Mouse (Mus musculus): Measurements from ENCODE around the gene Scamp5. TPM values are rescaled to one million over a fixed set of nuclear protein-coding genes. Genes with fewer than 3 reads are reported as not detected.
"Not testable (repeated sequence)": the region's sequence is repeated elsewhere in the genome, so short reads cannot be mapped to it uniquely, and the experiment has no call there.

Gene Scamp5
- polyA plus RNA-seq, 1 experiment from 2014 or later, result 52.2 TPM

DNA sequence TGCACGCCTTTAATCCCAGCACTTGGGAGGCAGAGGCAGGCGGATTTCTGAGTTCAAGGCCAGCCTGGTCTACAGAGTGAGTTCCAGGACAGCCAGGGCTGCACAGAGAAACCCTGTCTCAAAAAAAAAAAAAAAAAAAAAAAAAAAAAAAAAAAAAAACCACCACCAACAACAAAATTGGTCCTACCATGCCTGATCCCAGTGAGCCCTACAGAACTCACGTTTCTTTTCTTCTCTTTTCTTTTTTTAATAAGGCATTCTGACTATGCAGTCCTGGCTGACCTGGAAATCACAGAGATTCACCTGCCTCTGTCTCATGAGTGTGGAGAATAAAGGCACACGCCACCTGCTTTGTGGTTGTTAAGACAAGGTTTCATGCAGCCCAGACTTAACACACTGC, 40.7 kb downstream of the Scamp5 start:
- WGBS, result 93% methylated on average over 4 of the region's 4 CpGs

DNA sequence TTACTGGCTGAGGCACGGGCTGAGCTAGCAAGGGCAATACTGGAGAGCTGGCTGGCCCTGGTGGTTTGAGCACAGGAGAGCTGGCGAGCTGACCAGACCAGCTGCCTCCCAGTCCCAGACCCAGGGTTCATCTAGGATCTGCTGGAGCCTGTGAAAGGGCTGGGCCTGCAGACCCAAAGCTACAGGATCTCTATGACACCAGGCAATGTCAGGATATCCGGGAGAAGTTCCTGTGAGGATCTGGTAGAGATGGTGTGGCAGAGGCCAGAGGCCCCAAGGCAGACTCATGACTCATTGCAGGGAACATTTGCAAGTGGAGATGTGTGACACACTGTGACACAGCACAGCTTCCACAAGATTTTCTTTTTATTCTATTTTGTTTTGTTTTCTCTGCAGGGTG, 42.7 kb downstream of the Scamp5 start:
- Histone ChIP-seq H3K4me1 (peaks cover 8% of the 10 kb centered on the region; the same call in 1 of the 2 replicates), H3K27ac (no peak overlapping the region), H3K4me2 (no peak overlapping the region), H3K4me3 (no peak overlapping the region), H3K27me3 (no peaks in the 10 kb centered on the region), H3K9me3 (replicated peaks) (no peaks in the 10 kb centered on the region), H3K36me3 (ENCODE audit: poor library complexity, severe bottlenecking) (peaks cover 8% of the 10 kb centered on the region; the same call in 1 of the 2 replicates), H3K9ac (no peak overlapping the region)
- no peak for ATAC-seq
- 87% methylated on average over 3 of the region's 3 CpGs for WGBS

More for the DNA sequence above, 40.7 kb downstream of the Scamp5 start:
- ATAC-seq; H3K4me1 ChIP-seq; H3K4me3 ChIP-seq; H3K36me3 ChIP-seq (ENCODE audit: poor library complexity, severe bottlenecking); H3K27me3 ChIP-seq; H3K4me2 ChIP-seq; H3K9ac ChIP-seq; H3K27ac ChIP-seq; H3K9me3 ChIP-seq (replicated peaks): not testable (repeated sequence)

DNA sequence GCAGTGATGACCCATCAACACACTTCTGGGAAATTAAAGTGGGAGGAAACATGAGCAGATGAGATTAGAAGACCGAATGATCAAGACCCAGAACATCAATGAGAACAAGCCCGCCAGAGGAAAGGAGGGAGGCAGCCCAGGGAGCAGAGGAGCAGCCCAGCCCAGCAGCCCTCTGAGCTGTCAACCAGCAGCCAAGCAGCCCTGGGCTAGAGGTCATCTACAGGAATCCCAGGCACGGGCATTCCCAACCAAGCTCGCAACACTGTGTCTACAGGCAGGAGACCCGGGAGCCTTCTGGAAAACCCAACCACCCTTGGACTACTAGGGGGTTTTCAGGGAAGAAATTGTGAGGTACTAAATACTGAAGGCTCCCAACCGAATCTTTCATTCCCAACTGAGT, 43.8 kb downstream of the Scamp5 start:
- no peaks in the 10 kb centered on the region for H3K27me3 ChIP-seq
- ATAC-seq, result no peak
- H3K36me3 ChIP-seq (ENCODE audit: poor library complexity, severe bottlenecking), result peaks cover 8% of the 10 kb centered on the region; the same call in 1 of the 2 replicates
- no peak overlapping the region for H3K27ac ChIP-seq
- WGBS, result 79% methylated on average over 6 of the region's 6 CpGs
- no peak overlapping the region for H3K4me3 ChIP-seq
- no peak overlapping the region for H3K4me2 ChIP-seq
- H3K4me1 ChIP-seq, result peaks cover 8% of the 10 kb centered on the region; the same call in 1 of the 2 replicates
- H3K9ac ChIP-seq, result no peak overlapping the region
- no peaks in the 10 kb centered on the region for H3K9me3 ChIP-seq (replicated peaks)

DNA sequence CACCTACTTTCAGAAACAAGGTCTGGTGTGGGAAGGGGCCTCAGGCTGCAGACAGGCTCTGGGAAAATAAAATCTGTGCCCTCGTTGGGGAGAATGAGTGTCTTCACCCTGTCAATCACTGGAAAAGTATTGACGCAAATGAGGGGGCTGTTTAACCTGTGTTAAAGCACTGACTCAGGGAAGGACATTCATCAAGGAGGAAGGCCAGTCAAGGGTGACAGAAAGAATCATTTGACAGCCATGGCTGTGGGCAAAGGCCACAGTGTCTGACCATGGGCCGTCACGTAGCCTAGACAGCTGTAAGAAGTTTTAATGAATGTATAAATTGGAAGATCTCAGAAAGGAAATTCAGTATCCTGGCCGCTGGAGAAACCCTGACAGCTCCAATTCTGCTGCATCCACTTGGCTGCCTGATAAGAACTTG, 46.2 kb downstream of the Scamp5 start:
- H3K4me2 ChIP-seq, result no peak overlapping the region
- H3K36me3 ChIP-seq (ENCODE audit: poor library complexity, severe bottlenecking), result peaks cover 11% of the 10 kb centered on the region
- no peaks in the 10 kb centered on the region for H3K9me3 ChIP-seq (replicated peaks)
- ATAC-seq, result no peak
- H3K4me3 ChIP-seq, result no peak overlapping the region
- no peak overlapping the region for H3K27ac ChIP-seq
- no peaks in the 10 kb centered on the region for H3K27me3 ChIP-seq
- 77% methylated on average over 5 of the region's 5 CpGs for WGBS
- peaks cover 8% of the 10 kb centered on the region; the same call in 1 of the 2 replicates for H3K4me1 ChIP-seq
- no peak overlapping the region for H3K9ac ChIP-seq

DNA sequence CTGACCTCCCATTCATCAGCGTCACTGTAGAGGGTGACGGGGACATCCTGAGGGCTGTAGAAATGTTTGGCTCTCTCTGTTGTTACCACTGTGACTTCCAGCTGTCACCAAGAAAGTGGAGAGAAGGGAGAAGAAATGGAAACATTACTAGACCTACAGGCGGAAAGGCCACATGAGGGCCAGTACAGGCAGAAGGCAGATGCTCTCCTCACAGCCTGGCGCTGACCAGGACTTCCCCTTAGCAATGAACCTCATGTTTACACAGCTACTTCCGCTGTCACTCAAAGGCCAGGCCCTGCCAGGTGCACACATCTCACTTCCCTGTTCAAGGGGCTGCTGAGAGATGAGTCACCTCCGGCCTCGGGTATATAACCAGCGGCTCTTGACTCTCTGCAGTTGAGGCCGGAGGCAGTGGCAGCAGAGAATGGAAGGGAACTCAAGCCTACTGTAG, 46.7 kb downstream of the Scamp5 start:
- H3K4me2 ChIP-seq, result no peak overlapping the region
- no peak for ATAC-seq
- no peak overlapping the region for H3K4me3 ChIP-seq
- H3K9ac ChIP-seq, result no peak overlapping the region; the same call in 1 of the 2 replicates
- no peaks in the 10 kb centered on the region for H3K27me3 ChIP-seq
- peaks cover 8% of the 10 kb centered on the region; the same call in 1 of the 2 replicates for H3K4me1 ChIP-seq
- no peaks in the 10 kb centered on the region for H3K9me3 ChIP-seq (replicated peaks)
- H3K36me3 ChIP-seq (ENCODE audit: poor library complexity, severe bottlenecking), result peaks cover 11% of the 10 kb centered on the region
- H3K27ac ChIP-seq, result no peak overlapping the region
- WGBS, result 89% methylated on average over 9 of the region's 9 CpGs

DNA sequence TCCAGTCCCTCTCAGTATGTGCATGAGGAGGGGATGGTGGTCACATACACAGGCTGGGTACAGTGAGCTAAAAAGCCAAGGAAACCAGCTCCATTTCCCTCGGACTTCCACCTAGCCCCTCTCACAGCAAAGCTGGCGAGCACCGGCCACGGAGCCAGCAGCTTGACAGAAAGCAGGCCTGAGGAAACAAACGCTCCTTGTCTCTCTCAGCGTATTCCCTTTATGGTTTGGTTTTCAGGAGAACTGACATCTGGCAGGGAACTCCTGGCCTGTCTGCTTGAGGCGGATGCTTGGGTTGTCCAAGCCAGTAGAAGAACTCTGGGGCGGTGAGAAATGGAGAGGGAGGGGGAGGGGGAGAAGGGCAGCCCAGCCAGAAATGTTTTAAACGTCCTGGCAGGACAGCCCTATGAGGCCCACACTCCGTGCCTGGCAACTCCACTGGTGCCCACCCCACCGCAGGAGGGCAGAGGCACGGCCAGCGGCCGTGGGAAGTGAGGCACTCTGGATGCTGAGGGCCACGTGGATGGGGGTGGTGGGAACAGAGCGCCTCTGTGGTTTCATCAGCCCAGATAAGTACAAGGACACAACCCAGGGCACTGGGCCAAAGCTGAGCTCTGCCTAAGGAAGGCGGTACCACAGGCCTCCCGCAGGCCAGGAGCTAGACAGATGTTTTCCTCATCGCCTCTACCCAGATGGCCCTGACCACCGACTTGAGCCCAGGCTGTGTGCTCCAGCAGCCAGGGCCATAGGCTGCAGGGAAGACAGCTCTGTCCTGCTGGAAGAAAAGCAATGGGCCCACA, 47.3 kb downstream of the Scamp5 start:
- Histone ChIP-seq H3K4me1 (peaks cover 8% of the 10 kb centered on the region; the same call in 1 of the 2 replicates), H3K4me3 (no peak overlapping the region), H3K27me3 (no peaks in the 10 kb centered on the region), H3K36me3 (ENCODE audit: poor library complexity, severe bottlenecking) (peaks cover 11% of the 10 kb centered on the region), H3K9me3 (replicated peaks) (no peaks in the 10 kb centered on the region), H3K27ac (no peak overlapping the region), H3K4me2 (no peak overlapping the region), H3K9ac (no peak overlapping the region; the same call in 1 of the 2 replicates)
- 0 out of 2 replicates have a peak, but pooled peaks have one; percentile 10 for ATAC-seq
- WGBS, result 75% methylated on average over 20 of the region's 20 CpGs

DNA sequence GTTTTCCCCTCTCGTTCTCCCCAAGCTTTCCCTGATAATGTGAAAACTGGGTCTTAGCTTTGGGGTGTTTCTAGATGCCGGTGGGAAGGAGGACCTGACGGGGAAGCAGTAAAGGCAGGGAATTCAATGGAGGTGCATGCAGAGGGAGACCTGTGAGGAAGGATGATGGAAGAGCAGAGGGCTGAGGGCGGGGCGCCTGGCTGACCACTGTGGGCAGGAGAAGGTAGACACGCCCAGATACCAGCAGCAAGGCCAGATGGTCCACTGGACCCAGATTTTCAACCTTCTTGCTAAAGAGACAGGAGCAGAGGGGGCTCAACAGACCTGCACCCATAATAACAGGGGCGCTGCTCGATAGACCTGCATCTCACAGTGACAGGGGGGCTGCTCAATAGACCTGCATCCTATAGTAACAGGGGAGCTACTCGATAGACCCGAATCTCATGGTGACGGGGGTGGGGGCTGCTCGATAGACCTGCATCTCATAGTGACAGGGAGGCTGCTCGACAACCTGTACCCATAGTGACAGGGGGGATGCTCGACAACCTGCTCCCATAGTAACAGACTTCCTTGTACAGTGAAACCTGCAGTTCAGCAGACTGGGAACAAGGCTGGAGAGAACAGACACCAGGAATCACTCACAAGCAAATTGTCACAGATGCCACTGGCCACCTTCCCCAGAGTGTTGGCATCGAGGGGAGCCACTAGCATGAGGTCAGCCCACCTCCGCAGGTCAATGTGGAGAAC, 48.2 kb downstream of the Scamp5 start:
- peaks cover 8% of the 10 kb centered on the region; the same call in 1 of the 2 replicates for H3K4me1 ChIP-seq
- no peak overlapping the region for H3K4me2 ChIP-seq
- H3K36me3 ChIP-seq (ENCODE audit: poor library complexity, severe bottlenecking), result peaks cover 10% of the 10 kb centered on the region
- no peak overlapping the region for H3K9ac ChIP-seq
- no peak overlapping the region for H3K4me3 ChIP-seq
- 92% methylated on average over 16 of the region's 16 CpGs for WGBS
- H3K27me3 ChIP-seq, result no peaks in the 10 kb centered on the region
- no peak for ATAC-seq
- H3K27ac ChIP-seq, result no peak overlapping the region
- no peaks in the 10 kb centered on the region for H3K9me3 ChIP-seq (replicated peaks)

DNA sequence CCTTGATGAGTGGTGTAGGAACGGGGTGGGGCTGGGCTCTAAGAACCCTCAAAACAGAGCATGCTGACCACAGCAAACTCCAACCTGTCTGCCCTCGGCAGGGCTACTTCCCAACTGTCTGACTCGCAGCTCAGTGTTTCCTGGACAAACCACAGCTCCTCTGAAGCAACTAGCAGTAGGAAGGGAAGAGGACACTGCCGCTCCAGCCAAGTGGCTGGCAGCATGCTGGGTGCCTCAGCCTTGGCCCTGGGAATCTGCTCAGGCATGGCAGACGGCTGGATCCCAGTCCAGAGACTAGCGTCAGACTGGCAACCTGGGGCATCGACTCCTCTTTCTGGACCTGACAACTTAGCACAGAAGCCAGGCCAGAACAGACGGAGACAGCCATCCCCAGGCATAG, 50.5 kb downstream of the Scamp5 start:
- Histone ChIP-seq H3K4me1 (peaks cover 8% of the 10 kb centered on the region; the same call in 1 of the 2 replicates), H3K9ac (no peak overlapping the region), H3K27me3 (no peaks in the 10 kb centered on the region), H3K9me3 (replicated peaks) (no peaks in the 10 kb centered on the region), H3K27ac (no peak overlapping the region), H3K4me2 (no peak overlapping the region), H3K4me3 (no peak overlapping the region), H3K36me3 (ENCODE audit: poor library complexity, severe bottlenecking) (peaks cover 18% of the 10 kb centered on the region)
- WGBS, result 91% methylated on average over 8 of the region's 8 CpGs
- ATAC-seq, result no peak

DNA sequence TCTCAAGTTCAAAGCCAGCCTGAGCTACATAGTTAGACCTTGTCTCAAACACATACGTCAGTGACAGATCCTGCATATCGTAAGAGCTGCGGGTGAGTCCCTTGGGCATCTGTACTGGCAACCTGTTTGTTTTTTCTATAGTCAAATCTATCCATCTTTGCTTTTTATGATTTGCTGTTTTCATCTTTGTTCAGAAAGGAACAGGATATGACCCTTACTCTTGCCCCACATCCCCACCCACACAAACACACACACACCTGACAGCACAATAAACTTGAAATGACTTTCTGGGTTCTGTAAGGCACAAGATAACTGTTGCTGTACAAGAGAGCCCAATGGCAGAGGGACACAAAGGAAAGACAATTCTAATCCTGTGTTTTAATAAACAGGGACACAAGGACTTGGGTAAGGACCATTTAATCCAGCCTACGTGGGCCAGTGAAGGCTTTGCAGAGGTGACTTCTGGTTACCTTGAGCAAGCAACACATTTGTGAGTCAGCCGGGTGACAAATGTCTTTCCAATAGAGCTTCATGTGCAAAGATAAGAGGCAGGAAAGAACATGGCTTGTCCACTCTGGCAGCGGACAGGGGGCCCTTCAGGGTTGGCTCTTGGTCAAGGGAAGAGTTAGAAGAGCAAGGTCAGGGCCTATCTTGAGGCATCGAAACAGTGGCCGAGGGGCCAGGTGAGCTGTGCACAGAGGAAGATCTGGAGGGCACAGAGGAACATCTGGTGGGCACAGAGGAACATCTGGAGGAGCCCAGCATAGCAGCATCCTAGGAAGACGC, 60.5 kb downstream of the Scamp5 start:
- no peaks in the 10 kb centered on the region for H3K4me1 ChIP-seq
- 93% methylated on average over 9 of the region's 9 CpGs for WGBS
- no peak overlapping the region for H3K27ac ChIP-seq
- no peaks in the 10 kb centered on the region for H3K9me3 ChIP-seq (replicated peaks)
- H3K4me3 ChIP-seq, result no peak overlapping the region
- no peaks in the 10 kb centered on the region for H3K27me3 ChIP-seq
- no peak overlapping the region for H3K9ac ChIP-seq
- H3K36me3 ChIP-seq (ENCODE audit: poor library complexity, severe bottlenecking), result no peaks in the 10 kb centered on the region
- no peak for ATAC-seq
- H3K4me2 ChIP-seq, result no peak overlapping the region

DNA sequence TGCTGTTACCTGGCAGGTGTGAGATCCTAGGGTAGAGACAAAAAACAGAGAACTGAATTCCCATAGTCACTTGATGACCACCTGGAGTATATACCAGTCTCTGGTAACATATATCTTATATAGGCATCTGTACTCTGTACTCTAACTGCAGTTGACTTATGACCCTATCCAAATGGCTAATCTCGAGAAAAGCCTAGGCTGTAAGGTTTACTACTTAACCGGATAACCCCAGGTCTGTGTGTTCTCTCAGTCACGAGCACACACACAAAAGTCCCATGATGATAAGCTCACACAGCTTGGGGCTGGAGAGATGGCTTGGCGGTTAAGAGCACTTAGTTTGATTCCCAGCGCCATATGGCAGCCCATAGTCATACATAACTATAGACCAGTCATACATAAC, 61.5 kb downstream of the Scamp5 start:
- no peaks in the 10 kb centered on the region for H3K36me3 ChIP-seq (ENCODE audit: poor library complexity, severe bottlenecking)
- H3K4me3 ChIP-seq, result no peak overlapping the region
- no peaks in the 10 kb centered on the region for H3K27me3 ChIP-seq
- H3K4me1 ChIP-seq, result no peaks in the 10 kb centered on the region
- H3K4me2 ChIP-seq, result no peak overlapping the region
- no peak overlapping the region for H3K9ac ChIP-seq
- WGBS, result 88% methylated on average over 5 of the region's 5 CpGs
- 0 out of 2 replicates have a peak, but pooled peaks cover 4% of the 10 kb centered on the region for H3K9me3 ChIP-seq (replicated peaks)
- no peak for ATAC-seq
- no peak overlapping the region for H3K27ac ChIP-seq

DNA sequence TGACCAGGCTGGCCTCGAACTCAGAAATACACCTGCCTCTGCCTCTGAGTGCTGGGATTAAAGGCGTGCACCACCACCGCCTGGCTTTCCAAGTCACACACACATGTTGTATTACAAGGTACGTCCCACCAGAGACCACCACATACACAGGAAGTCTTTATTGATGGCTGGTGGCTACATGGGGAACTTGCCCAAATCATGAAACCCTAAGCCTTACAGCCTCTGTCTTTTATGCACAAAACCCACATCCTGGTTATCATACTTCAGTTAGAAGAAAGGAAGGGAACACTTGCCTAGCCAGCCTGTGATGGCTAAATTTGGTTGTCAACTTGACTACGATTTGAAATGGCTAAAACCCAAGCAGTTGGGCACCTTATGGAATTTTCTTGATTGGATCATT, 63.8 kb downstream of the Scamp5 start:
- Histone ChIP-seq H3K27me3 (no peaks in the 10 kb centered on the region), H3K4me3 (no peak overlapping the region), H3K9ac (no peak overlapping the region), H3K36me3 (ENCODE audit: poor library complexity, severe bottlenecking) (no peaks in the 10 kb centered on the region), H3K4me1 (no peaks in the 10 kb centered on the region), H3K4me2 (no peak overlapping the region), H3K27ac (no peak overlapping the region), H3K9me3 (replicated peaks) (0 out of 2 replicates have a peak, but pooled peaks cover 11% of the 10 kb centered on the region)
- 84% methylated on average over 5 of the region's 5 CpGs for WGBS
- no peak for ATAC-seq

All from forebrain, embryonic 13.5 days (tissue).